Mouse (Mus musculus) megakaryocyte, embryonic 14.5 days (primary cell): ENCODE results near the gene Tfam. TPM values are rescaled to one million over a fixed set of nuclear protein-coding genes. Genes with fewer than 3 reads are reported as not detected.

Experiments used
- H3K27me3 ChIP-seq: replicated peaks from 2 replicates; pipeline ENCODE3; 2012; ENCODE audit warnings: inconsistent platforms
- H3K36me3 ChIP-seq: replicated peaks from 2 replicates; pipeline ENCODE3; 2012; ENCODE audit warnings: low read length, inconsistent platforms, mixed read lengths
- H3K4me1 ChIP-seq: 2 replicates; pipeline ENCODE4 v1.6.1; 2012; ENCODE audit warnings: inconsistent platforms
- H3K4me3 ChIP-seq: replicated peaks from 2 replicates; pipeline ENCODE3; 2012; ENCODE audit warnings: moderate library complexity, mild to moderate bottlenecking, inconsistent platforms
- H3K9me3 ChIP-seq: 2 replicates; pipeline ENCODE4 v1.6.1; 2012; ENCODE audit warnings: inconsistent platforms
- FLI1 ChIP-seq: IDR thresholded peaks from 2 replicates; pipeline ENCODE4 v1.6.1; 2012; ENCODE audit warnings: low read length, inconsistent platforms, mixed read lengths
- GATA1 ChIP-seq: IDR thresholded peaks from 3 replicates; pipeline ENCODE4 v1.6.1; 2012; ENCODE audit warnings: mixed read lengths, low read length, inconsistent platforms, borderline replicate concordance
- polyA plus RNA-seq: library from polyadenylated mRNA; stranded (reverse); fragments of >175 nt; gene quantifications from 2 replicates; pipeline ENCODE4 v1.2.3, GENCODE M21; 2012; ENCODE audit warnings: low replicate concordance; ENCODE audit not compliant: insufficient read depth

Gene Tfam
- polyA plus RNA-seq, 1 experiment, result 4.9 TPM

GRCm38 (mm10) chr10:71180057-71180456 lies 58.0 kb downstream of the Tfam start:
- no peak overlapping the region for H3K4me3 ChIP-seq
- no peaks in the 10 kb centered on the region for H3K36me3 ChIP-seq
- no peaks in the 10 kb centered on the region for H3K4me1 ChIP-seq
- TF ChIP-seq FLI1, result no peak
- no peak for TF ChIP-seq GATA1
- no peaks in the 10 kb centered on the region for H3K27me3 ChIP-seq
- peaks cover 15% of the 10 kb centered on the region for H3K9me3 ChIP-seq

GRCm38 (mm10) chr10:71177201-71177600 lies 60.9 kb downstream of the Tfam start:
- Histone ChIP-seq H3K4me1 (no peaks in the 10 kb centered on the region), H3K4me3 (no peak overlapping the region)
- TF ChIP-seq FLI1 (no peak), GATA1 (no peak)

GRCm38 (mm10) chr10:71176341-71176740 lies 61.7 kb downstream of the Tfam start:
- H3K36me3 ChIP-seq, result no peaks in the 10 kb centered on the region
- H3K4me3 ChIP-seq, result no peak overlapping the region
- no peaks in the 10 kb centered on the region for H3K4me1 ChIP-seq
- no peak for TF ChIP-seq FLI1
- TF ChIP-seq GATA1, result no peak
- peaks cover 11% of the 10 kb centered on the region for H3K9me3 ChIP-seq
- no peaks in the 10 kb centered on the region for H3K27me3 ChIP-seq

More at GRCm38 (mm10) chr10:71177201-71177600, 60.9 kb downstream of the Tfam start:
- H3K36me3 ChIP-seq, result no peaks in the 10 kb centered on the region
- H3K9me3 ChIP-seq, result peaks cover 13% of the 10 kb centered on the region
- H3K27me3 ChIP-seq, result no peaks in the 10 kb centered on the region

Other genes with a start within 250 kb of the Tfam start
- gene Bicc1, start 78.6 kb downstream of the Tfam start, polyA plus RNA-seq, result 0.01 TPM in 1 of 2 replicates, not detected in the other
- gene Ube2d1, start 47.0 kb upstream of the Tfam start, polyA plus RNA-seq, result 5.0 and 6.5 TPM in 2 replicates
- gene Cisd1, start 106.7 kb upstream of the Tfam start, polyA plus RNA-seq, result 31.8 and 32.1 TPM in 2 replicates
- 5.1 and 14.8 TPM in 2 replicates for gene Ipmk, start 109.5 kb upstream of the Tfam start, polyA plus RNA-seq